21 mouse cellular contexts compared by ENCODE assay signal in genomic region chr17:46079037-46079436, GRCm38 (mm10). TPM values are rescaled to one million over a fixed set of nuclear protein-coding genes. Genes with fewer than 3 reads are reported as not detected.
DNase-seq lines count a peak whose midpoint lies in the region; ATAC-seq and TF ChIP-seq lines count a peak whose summit lies in the region.
"Had no signal": no experiment of that assay in that cellular context is flagged by ENCODE, and none has a peak within 500 bp of the region (broad histone marks: within the 10 kb centered on the region; RNA-seq: fewer than 3 reads in every experiment).

No protein-coding gene starts in this region.

- H3K79me2 ChIP-seq in heart, adult 2 months (replicated peaks; ENCODE audit: control insufficient read depth, insufficient read depth, low read length), result no peaks in the 10 kb centered on the region

- no peak overlapping the region for H3K27ac ChIP-seq in heart, adult 2 months
- no peak overlapping the region for H3K27ac ChIP-seq in liver, postnatal 0 days (ENCODE audit: low read depth)
- H3K27ac ChIP-seq in limb, embryonic 10.5 days, result no peak overlapping the region
- H3K27ac ChIP-seq: embryonic facial prominence, embryonic 15.5 days; forebrain, embryonic 15.5 days; hindbrain, embryonic 14.5 days; intestine, embryonic 15.5 days; kidney, embryonic 15.5 days; left cerebral cortex, adult 2 months; lung, embryonic 15.5 days; macrophage had no signal

- peaks cover 2% of the 10 kb centered on the region; the same call in 1 of the 2 replicates for H3K9me3 ChIP-seq in liver, postnatal 0 days (ENCODE audit: low read length)
- peaks cover 6% of the 10 kb centered on the region for H3K9me3 ChIP-seq in E14TG2a.4 (ENCODE audit: low read length)
- no peaks in the 10 kb centered on the region for H3K9me3 ChIP-seq in limb, embryonic 10.5 days (replicated peaks)
- H3K9me3 ChIP-seq: embryonic facial prominence, embryonic 15.5 days; forebrain, embryonic 15.5 days; intestine, embryonic 15.5 days; kidney, embryonic 15.5 days; lung, embryonic 15.5 days had no signal

- no peak for TF ChIP-seq POLR2A in heart, adult 2 months (IDR thresholded peaks at IDR 0.05; ENCODE audit: insufficient read depth, low read depth, low read length)
- no peak for TF ChIP-seq POLR2A in brain, embryonic 14.5 days (IDR thresholded peaks at IDR 0.05; ENCODE audit: borderline replicate concordance, extremely low read depth, insufficient read depth, insufficient read length, poor library complexity, severe bottlenecking)

- H3K4me2 ChIP-seq in liver, postnatal 0 days (ENCODE audit: low read depth, low read length), result no peak overlapping the region
- H3K4me2 ChIP-seq: embryonic facial prominence, embryonic 15.5 days; forebrain, embryonic 15.5 days; hindbrain, embryonic 14.5 days; intestine, embryonic 15.5 days; kidney, embryonic 15.5 days; lung, embryonic 15.5 days had no signal

- TF ChIP-seq CTCF in heart, adult 2 months (IDR thresholded peaks at IDR 0.05), result peak; percentile 14; the same call in 1 of the 2 replicates
- peak; percentile 35; the same call in 1 of the 2 replicates for TF ChIP-seq CTCF in liver, postnatal 0 days (IDR thresholded peaks at IDR 0.05; ENCODE audit: low read depth)
- peak; percentile 56 for TF ChIP-seq CTCF in E14TG2a.4 (conservative IDR thresholded peaks at IDR 0.05; ENCODE audit: low read length)
- TF ChIP-seq CTCF in brain, embryonic 14.5 days (IDR thresholded peaks at IDR 0.05; ENCODE audit: borderline replicate concordance, extremely low read depth, insufficient read depth, insufficient read length), result peak; percentile 17; the same call in 1 of the 2 replicates

- 75% methylated on average over 2 of the region's 2 CpGs for WGBS in heart, adult 2 months
- 69% methylated on average over 2 of the region's 2 CpGs for WGBS in liver, postnatal 0 days (ENCODE audit: insufficient replicate concordance)
- 76% methylated on average over 2 of the region's 2 CpGs for WGBS in limb, embryonic 10.5 days

- no peaks in the 10 kb centered on the region for H3K27me3 ChIP-seq in heart, adult 2 months (ENCODE audit: control insufficient read depth, insufficient read depth, low read length)
- no peaks in the 10 kb centered on the region for H3K27me3 ChIP-seq in liver, postnatal 0 days (ENCODE audit: insufficient read depth, low read length)
- H3K27me3 ChIP-seq in E14TG2a.4 (ENCODE audit: insufficient read depth, low read length), result peaks cover under 1% of the 10 kb centered on the region; the same call in 1 of the 2 replicates
- H3K27me3 ChIP-seq in limb, embryonic 10.5 days (ENCODE audit: low read depth, poor library complexity, severe bottlenecking), result no peaks in the 10 kb centered on the region
- H3K27me3 ChIP-seq: embryonic facial prominence, embryonic 15.5 days; forebrain, embryonic 15.5 days; intestine, embryonic 15.5 days; kidney, embryonic 15.5 days; lung, embryonic 15.5 days had no signal

- peaks cover 2% of the 10 kb centered on the region; the same call in 1 of the 2 replicates for H3K4me1 ChIP-seq in heart, adult 2 months (ENCODE audit: control insufficient read depth, insufficient read depth, low read length)
- peaks cover 15% of the 10 kb centered on the region for H3K4me1 ChIP-seq in liver, postnatal 0 days (ENCODE audit: insufficient read depth)
- peaks cover 63% of the 10 kb centered on the region for H3K4me1 ChIP-seq in E14TG2a.4 (replicated peaks; ENCODE audit: low read depth, low read length)
- H3K4me1 ChIP-seq in limb, embryonic 10.5 days, result peaks cover 46% of the 10 kb centered on the region

- no peak overlapping the region for H3K4me3 ChIP-seq in heart, adult 2 months
- no peak overlapping the region for H3K4me3 ChIP-seq in liver, postnatal 0 days (ENCODE audit: low read depth, low read length)
- no peak overlapping the region for H3K4me3 ChIP-seq in E14TG2a.4 (replicated peaks; ENCODE audit: low read length)
- H3K4me3 ChIP-seq in limb, embryonic 10.5 days, result no peak overlapping the region
- H3K4me3 ChIP-seq: embryonic facial prominence, embryonic 15.5 days; forebrain, embryonic 15.5 days; intestine, embryonic 15.5 days; kidney, embryonic 15.5 days; left cerebral cortex, adult 2 months; lung, embryonic 15.5 days had no signal

- TF ChIP-seq EP300 in heart, adult 2 months (IDR thresholded peaks at IDR 0.05; ENCODE audit: insufficient read depth, low read depth, low read length), result no peak
- no peak for TF ChIP-seq EP300 in liver, postnatal 0 days (IDR thresholded peaks at IDR 0.05; ENCODE audit: low read depth)

- H3K9ac ChIP-seq in heart, adult 2 months (ENCODE audit: low read depth, low read length), result no peak overlapping the region
- no peak overlapping the region for H3K9ac ChIP-seq in liver, postnatal 0 days (replicated peaks)
- H3K9ac ChIP-seq: embryonic facial prominence, embryonic 15.5 days; forebrain, embryonic 15.5 days; hindbrain, embryonic 14.5 days; intestine, embryonic 15.5 days; kidney, embryonic 15.5 days; lung, embryonic 15.5 days had no signal

- DNase-seq in heart, adult 2 months, result no peak
- no peak for DNase-seq in heart, postnatal 36 days
- DNase-seq in liver, postnatal 0 days, result no peak
- no peak for DNase-seq in liver
- DNase-seq in brain, embryonic 14.5 days (ENCODE audit: low read depth), result no peak
- DNase-seq in limb, embryonic 10.5 days (ENCODE audit: low spot score), result no peak
- DNase-seq: adrenal gland, postnatal 14 days; cerebellum, adult 9-11 months; gastrocnemius, postnatal 36 days; kidney, postnatal 4 days; layer of hippocampus, adult 9-11 months had no signal

- intact Hi-C loops in heart, adult 2 months (cut with DNase I), result no loop called here
- intact Hi-C loops in heart, postnatal 36 days (cut with DNase I), result no loop called here

- no peak for ATAC-seq in liver, postnatal 0 days
- ATAC-seq: forebrain, embryonic 15.5 days; intestine, embryonic 15.5 days; midbrain, embryonic 16.5 days had no signal

- no peaks in the 10 kb centered on the region for H3K36me3 ChIP-seq in heart, adult 2 months (ENCODE audit: control insufficient read depth, insufficient read depth, low read length)
- no peaks in the 10 kb centered on the region for H3K36me3 ChIP-seq in liver, postnatal 0 days (replicated peaks; ENCODE audit: insufficient read depth, low read length)
- no peaks in the 10 kb centered on the region for H3K36me3 ChIP-seq in E14TG2a.4 (ENCODE audit: insufficient read depth, low read length)
- no peaks in the 10 kb centered on the region for H3K36me3 ChIP-seq in limb, embryonic 10.5 days
- H3K36me3 ChIP-seq: embryonic facial prominence, embryonic 15.5 days; forebrain, embryonic 15.5 days; intestine, embryonic 15.5 days; kidney, embryonic 15.5 days; lung, embryonic 15.5 days had no signal

RNA-seq across cellular contexts. Expression of gene Mrps18a, which starts 31.7 kb away (rescaled TPM):
- total RNA-seq in heart, adult 2 months (2021), result 100 to 1,000 TPM; 128 to 140 TPM
- 99.4 and 99.6 TPM in 2 replicates for polyA plus RNA-seq in heart, adult 2 months (2012; rRNA removed)
- 100 to 1,000 TPM; 131 to 140 TPM for total RNA-seq in heart, postnatal 36 days (2021)
- polyA plus RNA-seq in liver, postnatal 0 days (2015; fragmentation: Nextera tagmentation; extraction: Ambion mirVana), result 52.0 and 55.6 TPM in 2 replicates
- polyA plus RNA-seq in brain, embryonic 14.5 days (2012; rRNA removed), result 73.0 and 82.8 TPM in 2 replicates
- 184 and 192 TPM in 2 replicates for polyA plus RNA-seq in limb, embryonic 10.5 days (2016; fragmentation: Nextera tagmentation; extraction: Ambion mirVana)

RNA-seq across cellular contexts. Expression of gene Vegfa, which starts 46.9 kb away (rescaled TPM):
- total RNA-seq in heart, adult 2 months (2021), result 100 to 1,000 TPM; 207 to 328 TPM
- polyA plus RNA-seq in heart, adult 2 months (2012; rRNA removed), result 384 and 618 TPM in 2 replicates
- total RNA-seq in heart, postnatal 36 days (2021), result 100 to 1,000 TPM; 203 to 277 TPM
- polyA plus RNA-seq in liver, postnatal 0 days (2015; fragmentation: Nextera tagmentation; extraction: Ambion mirVana), result 2.8 and 3.1 TPM in 2 replicates
- polyA plus RNA-seq in brain, embryonic 14.5 days (2012; rRNA removed), result 168 and 204 TPM in 2 replicates
- polyA plus RNA-seq in limb, embryonic 10.5 days (2016; fragmentation: Nextera tagmentation; extraction: Ambion mirVana), result 2.0 and 3.1 TPM in 2 replicates

Comparison
In these comparisons a context has a peak if more than half of its experiments do, and no peak if none do; other contexts are left out.
1. RNA of gene Vegfa, which starts 46.9 kb away (polyA plus RNA-seq): 384 to 618 TPM in heart, adult 2 months and 168 to 204 TPM in brain, embryonic 14.5 days; 2.8 to 3.1 TPM in liver, postnatal 0 days and 2.0 to 3.1 TPM in limb, embryonic 10.5 days; every median in the first group is over 10 times any median in the second.
2. Peak in every context shown above with its lines, with median percentiles within 50 percentile points of each other: CTCF ChIP-seq.